Mouse (Mus musculus) layer of hippocampus, postnatal 14 days (tissue): Measurements from ENCODE around the gene Lhfpl3. TPM values are rescaled to one million over a fixed set of nuclear protein-coding genes. Genes with fewer than 3 reads are reported as not detected.
"Not testable (repeated sequence)": the region's sequence is repeated elsewhere in the genome, so short reads cannot be mapped to it uniquely, and the experiment has no call there.

Experiments
- DNase-seq, 2 experiments: peaks; one replicate each; pipeline ENCODE4 v3.0.0; 2021 to 2022; ENCODE audit warnings: low spot score in 2 of 2, mixed read lengths in 1 of 2
- long read RNA-seq, 2 experiments: library from polyadenylated mRNA; stranded (forward); transcript quantifications; one replicate each; pipeline ENCODE4 v2.0.0; 2021
- total RNA-seq, 2 experiments: library from RNA; stranded (reverse); gene quantifications; 2 replicates each; pipeline ENCODE4 v1.2.3; 2021

Gene Lhfpl3
- 10 to 100 TPM; 25.7 to 27.1 TPM for total RNA-seq
- long read RNA-seq, experiment 1, partial matches to known transcripts: 1 of 2 reads
- long read RNA-seq, experiment 1, other reads (novel, unspliced or antisense): 1 of 2 reads
- long read RNA-seq, experiment 2, partial matches to known transcripts: 1 of 3 reads
- long read RNA-seq, experiment 2, other reads (novel, unspliced or antisense): 2 of 3 reads

GRCm38 (mm10) chr5:22745885-22746532, at the start of gene Lhfpl3:
TSS of gene Lhfpl3 (plus strand) at chr5:22746059.
- peak; percentile 18 to 20 for DNase-seq

- DNase-seq: not testable (repeated sequence)
Measured at GRCm38 (mm10) chr5:22706271-22706670, 39.6 kb upstream of the Lhfpl3 start.

- DNase-seq: no peak
Measured at GRCm38 (mm10) chr5:22745529-22745884, 352 bp upstream of the Lhfpl3 start.

GRCm38 (mm10) chr5:22746533-22747021, 718 bp downstream of the Lhfpl3 start:
- DNase-seq: no peak

- DNase-seq: no peak
Measured at GRCm38 (mm10) chr5:22747305-22747704, 1.4 kb downstream of the Lhfpl3 start.

GRCm38 (mm10) chr5:22757261-22757660, 11.4 kb downstream of the Lhfpl3 start:
- DNase-seq: no peak

- DNase-seq: no peak
Measured at GRCm38 (mm10) chr5:22770726-22771125, 24.9 kb downstream of the Lhfpl3 start.

- DNase-seq: peak in 1 of 2 experiments; percentile 8
Measured at GRCm38 (mm10) chr5:22795361-22795760, 49.5 kb downstream of the Lhfpl3 start.

- no peak for DNase-seq
Measured at GRCm38 (mm10) chr5:22813426-22813825, 67.6 kb downstream of the Lhfpl3 start.

GRCm38 (mm10) chr5:22829822-22830450, 84.1 kb downstream of the Lhfpl3 start:
- no peak for DNase-seq

- DNase-seq: no peak
Measured at GRCm38 (mm10) chr5:22851572-22851971, 105.7 kb downstream of the Lhfpl3 start.

GRCm38 (mm10) chr5:22853503-22853902, 107.6 kb downstream of the Lhfpl3 start:
- peak in 1 of 2 experiments; percentile 49 for DNase-seq

GRCm38 (mm10) chr5:22856480-22856879, 110.6 kb downstream of the Lhfpl3 start:
- DNase-seq: no peak

GRCm38 (mm10) chr5:22861399-22861798, 115.5 kb downstream of the Lhfpl3 start:
- DNase-seq: no peak

GRCm38 (mm10) chr5:22869031-22869430, 123.2 kb downstream of the Lhfpl3 start:
- DNase-seq: peak in 1 of 2 experiments; percentile 20

GRCm38 (mm10) chr5:22872417-22872816, 126.6 kb downstream of the Lhfpl3 start:
- DNase-seq: no peak

GRCm38 (mm10) chr5:22888345-22888744, 142.5 kb downstream of the Lhfpl3 start:
- peak; percentile 11 to 16 for DNase-seq

- no peak for DNase-seq
Measured at GRCm38 (mm10) chr5:22889481-22889880, 143.6 kb downstream of the Lhfpl3 start.

- DNase-seq: no peak
Measured at GRCm38 (mm10) chr5:22897228-22897627, 151.4 kb downstream of the Lhfpl3 start.

GRCm38 (mm10) chr5:22897656-22898289, 151.9 kb downstream of the Lhfpl3 start:
- no peak for DNase-seq

- no peak for DNase-seq
Measured at GRCm38 (mm10) chr5:22898593-22898992, 152.7 kb downstream of the Lhfpl3 start.

GRCm38 (mm10) chr5:22899913-22900312, 154.1 kb downstream of the Lhfpl3 start:
- DNase-seq: no peak
